Mouse (Mus musculus) urinary bladder, postnatal 36 days (tissue): Measurements from ENCODE around the gene Akap2.
A peak's percentile ranks its signal among the peaks of the same experiment; 100 is the strongest.

Experiments
- DNase-seq, 2 experiments: peaks; one replicate each; pipeline ENCODE4 v3.0.0; 2022; ENCODE audit warnings: low spot score in 2 of 2, mixed read lengths in 1 of 2

Akap2 gene

DNA sequence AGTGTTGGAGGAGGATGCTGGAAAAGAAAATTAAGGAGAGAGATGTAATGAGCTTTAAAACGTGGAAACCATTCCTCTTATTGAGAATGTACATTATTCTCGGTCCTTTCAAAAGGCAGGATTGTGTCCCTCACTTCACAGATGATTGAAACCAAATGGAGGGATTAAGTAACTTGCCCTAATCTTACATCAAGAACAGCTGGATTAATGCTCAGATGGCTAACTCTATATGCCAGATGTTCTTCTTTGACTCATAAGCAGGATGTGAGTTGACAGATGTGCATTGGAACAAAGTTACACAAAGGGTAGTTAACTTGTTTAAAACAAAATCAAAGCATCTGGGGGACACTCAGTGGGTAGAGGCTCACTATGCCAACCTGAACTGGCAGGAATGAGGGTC, 189.3 kb downstream of the Akap2 start:
- no peak for DNase-seq

DNA sequence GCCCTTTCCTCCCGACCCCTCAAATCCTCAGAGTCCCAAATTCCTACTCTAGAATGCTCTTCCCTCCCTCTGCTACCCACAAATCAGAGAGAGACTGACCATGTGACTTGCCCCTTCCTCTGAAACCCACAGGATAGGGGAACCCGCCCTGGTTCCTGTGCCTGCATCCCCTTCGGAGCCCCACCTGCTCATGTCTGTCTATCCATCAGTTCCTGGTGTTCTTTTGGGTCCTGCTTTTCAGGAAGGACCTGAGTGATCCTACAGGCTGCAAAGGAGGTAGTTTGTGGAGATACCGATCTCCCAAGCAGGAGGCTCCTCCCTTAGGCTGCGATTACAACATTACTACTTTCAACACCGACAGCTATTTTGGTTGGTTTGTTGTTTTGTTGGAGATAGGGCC, 191.4 kb downstream of the Akap2 start:
- no peak for DNase-seq

DNA sequence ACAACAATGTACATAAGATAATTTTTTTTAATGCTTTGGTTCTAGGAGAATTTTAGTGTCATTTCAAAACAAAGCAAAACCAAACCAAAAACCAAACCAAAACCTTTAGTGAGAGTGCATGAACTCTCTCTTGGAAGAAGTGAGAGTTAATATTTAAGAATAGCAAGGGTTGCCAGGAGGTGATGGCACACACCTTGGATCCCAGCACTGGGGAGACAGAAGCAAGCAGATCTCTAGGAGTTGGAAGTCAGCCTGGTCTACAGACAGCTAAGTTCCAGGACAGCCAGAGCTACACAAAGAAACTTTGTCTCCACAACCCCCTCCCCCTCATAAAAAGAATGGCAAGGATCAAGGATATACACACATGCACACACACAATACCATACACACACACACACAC, 195.6 kb downstream of the Akap2 start:
- no peak for DNase-seq

DNA sequence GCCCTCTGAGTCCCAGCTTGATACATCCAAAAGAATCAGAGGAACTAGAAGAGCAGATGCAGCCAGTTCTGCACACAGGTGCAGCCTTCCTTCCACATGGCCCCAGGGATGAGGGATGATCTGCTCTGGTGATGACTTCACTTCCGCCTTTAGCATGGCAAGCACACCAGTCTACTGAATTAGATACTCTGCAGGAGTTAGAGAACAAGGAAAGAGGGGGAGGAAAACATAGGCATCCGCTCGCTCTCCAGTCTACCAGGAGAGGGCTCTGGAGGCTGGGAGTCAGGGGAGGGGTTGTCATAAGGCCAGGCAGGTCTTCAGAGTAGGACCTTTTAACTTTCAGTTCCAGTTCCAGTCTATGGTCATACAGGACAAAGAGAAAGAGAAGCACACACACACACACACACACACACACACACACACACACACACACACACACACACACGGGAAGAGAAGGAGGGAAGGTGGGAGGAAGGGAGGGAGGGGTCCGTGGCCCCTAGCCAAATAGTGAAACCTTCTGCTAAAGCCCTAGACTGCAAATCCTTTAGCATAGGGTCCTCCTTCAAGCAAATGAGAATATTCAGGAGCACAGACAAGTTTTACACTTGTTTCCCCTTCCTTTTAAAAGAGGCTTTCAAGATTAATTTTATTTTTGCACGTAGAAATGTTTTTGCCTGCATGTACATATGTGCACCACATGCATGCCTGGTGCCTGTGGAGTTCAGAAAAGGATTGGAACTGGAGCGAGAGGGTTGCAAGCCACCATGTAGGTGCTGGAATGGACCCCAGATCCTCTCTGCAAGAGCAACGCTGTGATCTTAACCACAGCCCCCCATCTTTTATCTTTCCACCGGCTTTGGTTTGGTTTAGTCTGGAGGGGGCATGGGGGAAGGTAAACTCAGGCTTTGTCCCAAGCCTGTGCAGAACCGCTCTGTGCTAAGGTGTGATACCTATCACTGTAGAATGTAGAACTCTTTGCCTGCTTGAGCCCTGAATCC, 197.0 kb downstream of the Akap2 start:
- DNase-seq = no peak

DNA sequence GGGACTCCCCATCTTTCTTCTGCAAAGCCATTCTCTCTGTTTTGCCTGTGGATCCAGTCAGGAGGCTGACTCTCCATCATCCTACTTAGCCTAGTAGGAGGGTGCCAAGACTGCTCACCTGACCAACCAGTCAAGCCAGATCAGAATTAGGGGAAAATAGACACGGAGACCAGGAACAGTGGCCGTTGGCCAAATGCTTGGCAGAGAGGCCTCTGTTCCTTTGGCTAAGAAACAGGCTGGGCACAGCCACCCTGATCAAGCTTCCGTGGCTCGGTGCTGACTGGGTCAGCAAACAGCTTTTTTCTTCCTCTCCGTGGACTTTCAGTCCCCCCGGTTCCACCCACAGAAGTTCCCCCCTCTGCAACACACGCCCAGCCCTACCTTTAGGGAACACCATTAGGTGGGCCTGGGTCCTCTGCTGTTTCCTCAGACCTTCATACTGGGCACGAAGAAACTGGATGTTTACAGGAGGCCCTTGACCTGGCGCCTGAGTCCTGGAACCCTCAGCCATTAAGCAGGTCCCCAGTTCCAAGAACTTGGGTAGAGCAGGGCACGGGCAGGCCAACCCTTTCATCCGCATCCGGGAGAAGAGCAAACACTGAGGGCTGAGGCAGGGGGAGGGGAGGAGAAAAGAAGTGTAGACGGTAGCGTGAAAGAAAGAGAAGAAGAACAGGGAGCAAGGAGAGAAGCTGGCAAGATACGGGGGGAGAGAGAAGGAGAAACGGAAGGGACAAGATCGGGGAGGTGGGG, 197.9 kb downstream of the Akap2 start:
- peak; percentile 15 to 47 for DNase-seq

DNA sequence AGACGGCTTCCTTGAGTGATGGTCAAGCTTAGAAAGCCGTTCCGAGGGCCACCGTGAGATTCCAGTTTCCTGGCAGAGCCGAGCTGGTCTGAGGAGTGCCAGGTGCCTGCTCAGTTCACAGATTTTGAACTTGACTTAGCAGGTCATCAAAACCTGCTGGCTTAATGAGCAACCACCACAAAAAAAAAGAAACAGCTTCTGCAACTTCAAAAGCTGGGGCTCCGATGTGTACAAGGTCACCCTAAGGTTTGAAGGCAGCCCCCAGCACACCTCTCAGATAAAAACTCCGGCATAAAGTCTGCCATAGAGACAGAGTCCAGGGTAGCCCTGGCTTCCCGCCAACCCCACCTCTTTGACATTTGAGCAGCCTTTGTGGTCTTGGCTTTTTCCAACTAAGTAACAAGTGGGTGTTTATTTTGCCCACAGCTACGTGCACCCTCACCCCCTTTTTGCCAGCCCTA, 198.8 kb downstream of the Akap2 start, which contains the start of gene D630039A03Rik:
TSS of gene D630039A03Rik (minus strand) at position 97 of the 461 bp plus-strand sequence.
- peak; percentile 9 to 27 for DNase-seq

DNA sequence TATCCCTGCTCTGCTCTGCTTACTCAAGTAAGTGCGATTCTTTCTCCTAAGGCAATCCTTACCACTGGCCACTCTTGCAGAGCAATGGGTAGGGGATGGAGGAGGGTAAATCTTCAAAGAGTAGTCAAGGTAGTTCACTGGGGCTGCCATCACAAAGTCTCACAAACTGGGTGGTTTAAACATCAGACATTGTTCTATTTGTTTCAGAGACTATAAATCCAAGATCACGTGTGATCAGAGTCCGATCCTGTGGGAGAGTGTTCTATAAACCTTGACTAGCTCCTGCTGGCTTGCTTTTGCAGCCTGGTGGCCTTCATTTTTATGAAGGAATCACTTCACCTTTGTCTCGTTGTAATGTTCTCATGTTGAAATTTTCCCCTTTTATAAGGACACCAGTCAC, 199.3 kb downstream of the Akap2 start:
- DNase-seq = no peak

DNA sequence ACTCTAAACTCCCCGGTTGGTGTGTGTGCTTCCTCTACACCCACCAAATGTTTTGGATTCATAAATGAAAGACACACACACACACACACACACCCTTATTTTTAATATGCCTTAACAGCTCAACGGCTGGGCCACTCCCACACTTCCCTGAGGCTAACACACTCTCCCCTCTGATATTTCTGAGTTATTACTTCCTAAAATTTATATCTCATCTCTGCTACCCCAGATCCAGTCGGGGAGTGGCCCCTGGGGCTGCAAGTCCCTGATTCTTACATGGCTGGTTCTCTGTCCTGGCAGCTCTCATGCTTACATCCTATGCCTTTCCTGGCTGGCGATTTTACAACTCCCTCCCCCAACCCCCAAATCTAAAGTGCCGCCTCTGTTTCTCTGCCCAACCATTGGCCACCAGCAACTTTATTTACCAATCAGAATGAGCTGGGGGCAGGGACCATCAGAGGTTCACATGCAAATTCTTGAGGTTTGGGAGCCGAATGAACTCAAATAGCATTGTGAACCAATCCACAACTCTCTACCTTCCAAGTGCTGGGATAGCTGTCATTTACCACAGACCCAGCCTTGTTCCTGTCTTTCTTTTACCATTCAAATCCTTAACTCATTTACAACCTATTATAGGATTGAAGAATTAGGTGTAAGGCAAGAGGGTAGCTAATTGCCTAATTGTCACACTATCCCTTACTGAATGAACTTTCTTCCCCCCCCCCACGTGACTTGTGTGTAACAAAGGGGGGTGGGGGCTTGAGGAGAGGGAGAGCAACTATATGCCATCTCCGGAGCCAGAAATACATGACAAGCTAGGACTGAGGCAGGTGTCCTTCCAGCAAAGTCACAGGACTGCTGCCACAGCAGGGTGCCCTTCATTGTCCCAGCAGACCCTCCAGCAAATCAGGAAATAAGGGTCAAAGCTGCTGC, 202.3 kb downstream of the Akap2 start:
- no peak for DNase-seq

DNA sequence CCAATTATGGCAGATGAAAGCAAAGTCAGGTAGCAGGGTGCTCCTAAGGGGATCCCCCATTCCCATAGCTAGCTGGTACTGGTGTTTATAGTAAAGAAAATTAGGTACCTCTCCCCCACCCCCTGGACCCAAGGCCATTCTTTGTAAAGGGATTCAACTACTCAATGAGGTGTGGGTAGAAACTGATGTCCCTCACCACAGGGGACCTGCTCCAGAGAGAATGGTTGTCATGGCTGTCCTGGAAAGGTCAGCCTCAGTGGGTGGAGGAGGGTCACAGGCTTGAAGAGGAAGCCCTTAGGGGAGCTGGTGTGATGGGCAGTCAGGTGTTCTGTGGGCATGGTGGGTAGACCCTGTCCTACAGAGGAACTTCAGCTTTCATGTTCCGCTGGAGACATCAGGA, 203.1 kb downstream of the Akap2 start:
- DNase-seq = no peak

DNA sequence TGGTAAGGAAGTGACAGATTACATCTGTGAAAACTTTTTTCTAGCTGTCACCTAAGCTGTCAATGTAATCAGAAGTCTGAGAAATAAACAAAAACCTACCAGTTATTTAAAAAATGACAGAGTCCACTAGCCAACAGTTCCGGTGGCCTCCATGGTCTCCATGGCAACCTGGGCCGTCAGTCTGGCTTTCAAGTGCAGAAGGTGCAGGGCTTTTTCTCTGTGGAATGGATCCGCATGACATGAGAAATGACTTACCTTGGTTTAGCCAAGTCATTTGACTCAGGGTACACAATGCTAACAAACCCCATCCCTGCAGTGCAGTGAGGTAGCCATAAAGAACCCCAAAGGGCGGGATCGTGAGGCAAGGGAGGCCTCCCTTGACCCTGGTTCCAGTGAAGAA, 204.7 kb downstream of the Akap2 start:
- DNase-seq = no peak

DNA sequence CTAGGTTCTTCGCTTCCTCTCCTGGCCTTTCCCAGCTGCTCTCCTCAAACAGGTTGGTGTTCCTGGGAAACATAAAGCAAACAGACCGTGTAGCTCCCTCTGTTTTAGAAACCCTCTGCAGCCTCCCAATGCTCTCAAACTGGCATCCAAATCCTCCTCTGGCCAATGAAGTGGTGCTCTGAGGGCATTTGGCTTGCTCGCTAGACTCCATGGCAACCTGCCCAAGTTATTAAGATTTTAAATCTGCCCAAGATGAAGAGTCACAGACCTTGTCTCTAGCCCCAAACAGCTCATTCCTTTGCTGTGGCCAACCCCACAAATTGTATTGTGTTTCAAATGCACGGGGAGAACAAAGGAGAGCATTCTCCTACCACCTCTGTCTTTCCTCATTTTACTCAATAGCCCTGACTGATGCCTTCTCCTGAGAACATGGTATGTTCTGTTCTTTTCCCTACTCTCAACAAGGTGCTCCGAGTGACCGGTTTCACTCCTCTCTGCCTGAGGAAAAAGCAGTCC, 207.2 kb downstream of the Akap2 start:
- DNase-seq = no peak

DNA sequence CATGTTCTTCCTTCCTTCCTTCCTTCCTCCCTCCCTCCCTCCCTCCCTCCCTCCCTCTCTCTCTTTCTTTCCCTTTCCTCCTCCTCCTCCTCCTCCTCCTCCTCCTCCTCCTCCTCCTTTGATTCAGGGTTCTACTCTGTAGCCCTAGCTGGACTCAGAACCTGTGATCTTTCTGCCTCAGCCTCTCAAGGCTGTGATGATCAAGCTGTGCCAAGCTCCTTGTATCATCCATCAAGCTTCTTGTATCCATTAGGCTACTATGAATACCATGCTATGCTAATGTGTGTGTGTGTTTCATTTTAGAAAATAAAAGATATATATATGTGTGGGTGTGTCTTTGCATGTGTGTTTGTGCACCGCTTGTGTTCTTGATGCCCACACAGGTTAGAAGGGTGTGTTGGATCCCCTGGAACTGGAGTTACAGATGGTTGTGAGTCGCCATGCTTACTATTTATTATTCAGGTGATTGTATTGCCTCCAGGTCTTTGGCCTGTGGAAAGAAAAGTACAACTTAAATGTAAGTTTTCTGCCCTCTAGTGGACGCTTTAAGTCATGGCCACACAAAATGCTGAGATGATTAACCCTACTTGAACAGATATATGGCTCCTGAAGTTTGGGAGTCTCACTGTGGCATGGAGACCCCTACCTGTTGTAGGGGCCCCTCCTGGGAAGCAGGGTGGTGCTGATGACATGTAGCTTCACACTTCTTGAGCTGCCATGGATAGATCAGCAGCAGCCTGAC, 210.2 kb downstream of the Akap2 start:
- DNase-seq = no peak

DNA sequence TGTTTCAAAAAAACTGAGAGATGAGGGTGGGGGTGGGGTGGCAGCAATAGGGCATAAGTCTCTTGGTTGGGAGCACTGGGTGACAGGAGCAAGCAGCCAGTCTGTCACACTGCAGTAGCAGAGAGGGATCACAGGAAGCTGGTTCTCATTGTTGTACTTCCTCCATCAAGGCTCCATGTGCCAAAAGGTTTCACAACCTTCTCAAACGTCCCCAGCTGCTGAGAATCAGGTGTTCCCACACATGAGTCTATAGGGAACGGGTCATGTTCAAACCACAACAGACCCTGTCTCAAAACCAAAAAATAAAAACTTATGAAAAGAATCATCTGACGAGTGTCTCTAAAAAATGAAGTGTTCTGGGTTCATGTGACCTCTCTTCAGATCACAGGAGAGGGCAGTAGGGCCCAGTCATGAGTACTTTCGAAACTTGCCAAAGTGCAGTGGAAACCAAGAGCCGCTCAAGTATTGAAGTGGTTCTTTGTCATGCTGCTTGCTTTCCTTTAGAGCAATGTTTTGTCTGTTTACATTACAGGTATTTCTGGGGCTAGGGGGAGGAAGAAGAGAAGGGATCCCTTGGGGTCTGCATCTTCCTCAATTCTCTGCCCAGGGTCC, 213.2 kb downstream of the Akap2 start:
- no peak for DNase-seq

DNA sequence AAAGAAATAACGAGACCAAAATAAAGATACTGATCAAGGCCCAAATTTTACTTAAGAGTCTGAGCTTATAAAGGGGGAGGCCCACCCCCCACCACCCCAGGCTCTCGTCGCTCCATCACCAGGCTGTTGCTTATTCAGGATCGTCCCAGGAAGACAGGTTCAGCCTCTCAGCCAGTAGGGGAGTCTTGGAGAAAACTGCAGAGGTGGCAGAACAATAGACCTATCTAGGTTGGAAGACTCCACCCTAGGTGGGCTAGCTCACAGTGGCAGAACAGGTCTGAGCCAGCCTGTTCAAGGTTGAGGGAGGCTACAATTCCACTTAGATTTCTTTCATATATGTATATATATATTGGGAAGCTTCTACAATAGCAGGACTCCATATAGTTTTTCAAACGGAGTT, 216.7 kb downstream of the Akap2 start:
- no peak for DNase-seq

DNA sequence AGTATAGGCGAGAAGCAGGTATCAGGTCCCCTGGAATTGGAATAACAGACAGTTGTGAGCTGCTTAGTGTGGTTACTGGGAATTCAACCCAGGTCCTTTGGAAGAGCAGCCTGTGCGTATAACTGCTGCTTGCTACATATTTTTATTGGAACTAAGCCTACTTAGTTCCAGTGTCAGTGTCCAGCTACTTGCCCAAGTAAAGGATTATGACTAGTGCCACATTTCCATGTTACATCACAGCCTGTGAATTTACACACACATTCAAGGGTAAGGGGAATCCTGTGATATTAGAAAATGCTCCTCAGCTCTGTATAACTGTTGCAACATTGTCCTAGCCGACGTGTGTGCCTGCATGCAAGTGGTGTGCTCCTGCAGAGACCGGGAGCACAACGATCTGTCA, 219.8 kb downstream of the Akap2 start:
- no peak for DNase-seq

DNA sequence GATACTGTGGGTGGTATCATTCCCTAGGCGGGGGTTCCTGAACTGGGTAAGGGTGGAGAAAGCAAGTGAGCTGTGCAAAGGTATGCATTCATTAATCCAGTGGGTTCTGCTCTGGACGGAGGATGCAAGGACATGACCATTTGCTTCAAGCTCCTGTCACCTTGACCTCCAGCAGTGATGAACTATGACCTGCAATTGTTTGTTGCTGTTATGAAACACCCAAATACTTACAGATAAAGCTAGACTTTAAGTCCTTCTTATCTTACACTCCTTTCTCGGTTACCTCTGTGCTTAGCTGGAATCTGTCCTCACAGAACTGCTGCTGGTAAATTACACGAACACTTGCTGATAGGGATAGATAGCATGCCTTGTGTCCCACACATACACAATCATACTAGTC, 223.2 kb downstream of the Akap2 start:
- DNase-seq = no peak

DNA sequence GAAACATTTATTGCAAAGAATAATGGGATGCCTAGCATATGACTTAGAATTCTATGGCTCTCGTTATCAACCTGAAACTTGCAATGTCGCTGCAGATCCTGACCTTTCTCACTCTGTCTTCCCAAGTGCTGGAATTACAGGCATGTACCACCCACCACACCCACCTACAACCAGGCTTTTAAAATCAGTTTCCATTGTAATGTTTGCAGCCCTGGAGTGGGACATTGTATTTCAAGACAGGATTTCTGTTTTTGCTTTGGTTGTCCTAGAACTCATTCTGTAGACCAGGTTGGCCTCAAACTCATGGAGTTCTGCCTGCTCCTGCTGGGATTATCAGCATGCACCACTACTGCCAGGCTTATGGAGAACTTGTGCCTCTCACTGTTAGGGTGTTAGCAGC, 225.4 kb downstream of the Akap2 start:
- no peak for DNase-seq
